Mouse (Mus musculus): ENCODE measurements around the gene Zbtb8b. TPM values are rescaled to one million over a fixed set of nuclear protein-coding genes. Genes with fewer than 3 reads are reported as not detected.

Gene Zbtb8b
- polyA plus RNA-seq, 1 experiment, result not detected

- H3K27me3 ChIP-seq (ENCODE audit: control insufficient read depth, insufficient read depth, low read length), result no peaks in the 10 kb centered on the region
- no peak for TF ChIP-seq CTCF (IDR thresholded peaks at IDR 0.05; ENCODE audit: extremely low read depth, insufficient read length, insufficient replicate concordance, low read depth, low read length)
- no peak for TF ChIP-seq POLR2A (IDR thresholded peaks at IDR 0.05; ENCODE audit: low read depth, low read length)
- H3K4me3 ChIP-seq (ENCODE audit: low read depth, low read length), result no peak overlapping the region
- H3K4me1 ChIP-seq (ENCODE audit: control insufficient read depth, insufficient read depth, insufficient read length, low read length), result no peaks in the 10 kb centered on the region; the same call in 1 of the 2 replicates
- WGBS, result 39% methylated on average over 15 of the region's 15 CpGs
- H3K27ac ChIP-seq (ENCODE audit: insufficient read depth, low read depth, low read length), result no peak overlapping the region
- no peaks in the 10 kb centered on the region for H3K36me3 ChIP-seq (ENCODE audit: control insufficient read depth, insufficient read depth, low read length)
Measured at GRCm38 (mm10) chr4:129451471-129452169, 11.0 kb upstream of the Zbtb8b start.

- Histone ChIP-seq H3K36me3 (ENCODE audit: control insufficient read depth, insufficient read depth, low read length) (no peaks in the 10 kb centered on the region), H3K27me3 (ENCODE audit: control insufficient read depth, insufficient read depth, low read length) (no peaks in the 10 kb centered on the region), H3K27ac (ENCODE audit: insufficient read depth, low read depth, low read length) (no peak overlapping the region), H3K4me3 (ENCODE audit: low read depth, low read length) (no peak overlapping the region), H3K4me1 (ENCODE audit: control insufficient read depth, insufficient read depth, insufficient read length, low read length) (no peaks in the 10 kb centered on the region; the same call in 1 of the 2 replicates)
- 58% methylated on average over 2 of the region's 2 CpGs for WGBS
- TF ChIP-seq POLR2A (IDR thresholded peaks at IDR 0.05; ENCODE audit: low read depth, low read length), result no peak
- no peak for TF ChIP-seq CTCF (IDR thresholded peaks at IDR 0.05; ENCODE audit: extremely low read depth, insufficient read length, insufficient replicate concordance, low read depth, low read length)
Measured at GRCm38 (mm10) chr4:129450851-129451250, 10.2 kb upstream of the Zbtb8b start.

GRCm38 (mm10) chr4:129448713-129449112 is 8.1 kb upstream of the Zbtb8b start:
- WGBS, result 89% methylated on average over 6 of the region's 6 CpGs

GRCm38 (mm10) chr4:129447778-129448563 is 7.3 kb upstream of the Zbtb8b start:
- no peaks in the 10 kb centered on the region; the same call in 1 of the 2 replicates for H3K4me1 ChIP-seq (ENCODE audit: control insufficient read depth, insufficient read depth, insufficient read length, low read length)
- 80% methylated on average over 11 of the region's 11 CpGs for WGBS
- TF ChIP-seq POLR2A (IDR thresholded peaks at IDR 0.05; ENCODE audit: low read depth, low read length) (no peak), CTCF (IDR thresholded peaks at IDR 0.05; ENCODE audit: extremely low read depth, insufficient read length, insufficient replicate concordance, low read depth, low read length) (no peak)
- H3K4me3 ChIP-seq (ENCODE audit: low read depth, low read length), result no peak overlapping the region
- no peak overlapping the region for H3K27ac ChIP-seq (ENCODE audit: insufficient read depth, low read depth, low read length)
- no peaks in the 10 kb centered on the region for H3K36me3 ChIP-seq (ENCODE audit: control insufficient read depth, insufficient read depth, low read length)
- no peaks in the 10 kb centered on the region for H3K27me3 ChIP-seq (ENCODE audit: control insufficient read depth, insufficient read depth, low read length)

More at GRCm38 (mm10) chr4:129448713-129449112, 8.1 kb upstream of the Zbtb8b start:
- no peaks in the 10 kb centered on the region for H3K27me3 ChIP-seq (ENCODE audit: control insufficient read depth, insufficient read depth, low read length)
- no peaks in the 10 kb centered on the region; the same call in 1 of the 2 replicates for H3K4me1 ChIP-seq (ENCODE audit: control insufficient read depth, insufficient read depth, insufficient read length, low read length)
- no peak overlapping the region for H3K27ac ChIP-seq (ENCODE audit: insufficient read depth, low read depth, low read length)
- H3K4me3 ChIP-seq (ENCODE audit: low read depth, low read length), result no peak overlapping the region
- TF ChIP-seq POLR2A (IDR thresholded peaks at IDR 0.05; ENCODE audit: low read depth, low read length) (no peak), CTCF (IDR thresholded peaks at IDR 0.05; ENCODE audit: extremely low read depth, insufficient read length, insufficient replicate concordance, low read depth, low read length) (no peak)
- H3K36me3 ChIP-seq (ENCODE audit: control insufficient read depth, insufficient read depth, low read length), result no peaks in the 10 kb centered on the region

- Histone ChIP-seq H3K4me1 (ENCODE audit: control insufficient read depth, insufficient read depth, insufficient read length, low read length) (no peaks in the 10 kb centered on the region; the same call in 1 of the 2 replicates), H3K27me3 (ENCODE audit: control insufficient read depth, insufficient read depth, low read length) (peaks cover 4% of the 10 kb centered on the region; the same call in 1 of the 2 replicates), H3K4me3 (ENCODE audit: low read depth, low read length) (no peak overlapping the region), H3K27ac (ENCODE audit: insufficient read depth, low read depth, low read length) (no peak overlapping the region), H3K36me3 (ENCODE audit: control insufficient read depth, insufficient read depth, low read length) (no peaks in the 10 kb centered on the region)
- TF ChIP-seq CTCF (IDR thresholded peaks at IDR 0.05; ENCODE audit: extremely low read depth, insufficient read length, insufficient replicate concordance, low read depth, low read length) (no peak), POLR2A (IDR thresholded peaks at IDR 0.05; ENCODE audit: low read depth, low read length) (no peak)
- 76% methylated on average over 8 of the region's 8 CpGs for WGBS
Measured at GRCm38 (mm10) chr4:129447360-129447759, 6.7 kb upstream of the Zbtb8b start.

- WGBS, result 32% methylated on average over 6 of the region's 6 CpGs
- peaks cover 23% of the 10 kb centered on the region for H3K27me3 ChIP-seq (ENCODE audit: control insufficient read depth, insufficient read depth, low read length)
- H3K4me3 ChIP-seq (ENCODE audit: low read depth, low read length), result no peak overlapping the region
- H3K4me1 ChIP-seq (ENCODE audit: control insufficient read depth, insufficient read depth, insufficient read length, low read length), result peaks cover 7% of the 10 kb centered on the region
- no peak overlapping the region for H3K27ac ChIP-seq (ENCODE audit: insufficient read depth, low read depth, low read length)
- no peaks in the 10 kb centered on the region for H3K36me3 ChIP-seq (ENCODE audit: control insufficient read depth, insufficient read depth, low read length)
- TF ChIP-seq CTCF (IDR thresholded peaks at IDR 0.05; ENCODE audit: extremely low read depth, insufficient read length, insufficient replicate concordance, low read depth, low read length), result no peak
Measured at GRCm38 (mm10) chr4:129441145-129441544, 492 bp upstream of the Zbtb8b start.

GRCm38 (mm10) chr4:129418321-129418720 is 22.3 kb downstream of the Zbtb8b start:
- H3K36me3 ChIP-seq (ENCODE audit: control insufficient read depth, insufficient read depth, low read length), result no peaks in the 10 kb centered on the region
- 72% methylated on average over 5 of the region's 5 CpGs for WGBS
- no peaks in the 10 kb centered on the region for H3K27me3 ChIP-seq (ENCODE audit: control insufficient read depth, insufficient read depth, low read length)
- no peaks in the 10 kb centered on the region for H3K4me1 ChIP-seq (ENCODE audit: control insufficient read depth, insufficient read depth, insufficient read length, low read length)
- H3K27ac ChIP-seq (ENCODE audit: insufficient read depth, low read depth, low read length), result no peak overlapping the region
- no peak overlapping the region for H3K4me3 ChIP-seq (ENCODE audit: low read depth, low read length)
- TF ChIP-seq CTCF (IDR thresholded peaks at IDR 0.05; ENCODE audit: extremely low read depth, insufficient read length, insufficient replicate concordance, low read depth, low read length) (no peak), POLR2A (IDR thresholded peaks at IDR 0.05; ENCODE audit: low read depth, low read length) (no peak)
